Mouse (Mus musculus) cerebellum, postnatal 25 days (tissue): ENCODE measurements around the gene Pde1b.

Source experiments
- DNase-seq, 2 experiments: peaks; one replicate each; pipeline ENCODE4 v3.0.0; 2021; ENCODE audit warnings: mixed read lengths in 2 of 2

Gene Pde1b

GRCm38 (mm10) chr15:103511652-103512051 is 8.8 kb downstream of the Pde1b start:
- DNase-seq: no peak

- peak in 1 of 2 experiments; percentile 46 for DNase-seq
Observed at GRCm38 (mm10) chr15:103513621-103514031, 10.8 kb downstream of the Pde1b start.

GRCm38 (mm10) chr15:103514119-103514518 is 11.3 kb downstream of the Pde1b start:
- DNase-seq: peak; percentile 86 to 91

GRCm38 (mm10) chr15:103514914-103515313 is 12.1 kb downstream of the Pde1b start:
- DNase-seq: no peak

- peak; percentile 62 to 67 for DNase-seq
Observed at GRCm38 (mm10) chr15:103518600-103519385, 16.0 kb downstream of the Pde1b start.

- no peak for DNase-seq
Observed at GRCm38 (mm10) chr15:103519386-103520378, 16.8 kb downstream of the Pde1b start.

GRCm38 (mm10) chr15:103522458-103523099 is 19.7 kb downstream of the Pde1b start:
- peak; percentile 36 to 52 for DNase-seq

GRCm38 (mm10) chr15:103523156-103523555 is 20.3 kb downstream of the Pde1b start:
- no peak for DNase-seq

- peak; percentile 69 to 77 for DNase-seq
Observed at GRCm38 (mm10) chr15:103530372-103530771, 27.5 kb downstream of the Pde1b start.

- DNase-seq: no peak
Observed at GRCm38 (mm10) chr15:103534054-103534620, 31.3 kb downstream of the Pde1b start.

GRCm38 (mm10) chr15:103535030-103535429 is 32.2 kb downstream of the Pde1b start:
- DNase-seq: no peak

- no peak for DNase-seq
Observed at GRCm38 (mm10) chr15:103535786-103536185, 33.0 kb downstream of the Pde1b start.

- DNase-seq: no peak
Observed at GRCm38 (mm10) chr15:103536456-103536855, 33.6 kb downstream of the Pde1b start.

- peak; percentile 69 to 70 for DNase-seq
Observed at GRCm38 (mm10) chr15:103537011-103537821, 34.4 kb downstream of the Pde1b start.

- DNase-seq: peak; percentile 84 to 92
Observed at GRCm38 (mm10) chr15:103537822-103538213, 35.0 kb downstream of the Pde1b start, which contains the start of gene Ppp1r1a. TSS of gene Ppp1r1a (minus strand) at chr15:103538003.

GRCm38 (mm10) chr15:103539259-103539658 is 36.4 kb downstream of the Pde1b start:
- no peak for DNase-seq

GRCm38 (mm10) chr15:103540646-103541045 is 37.8 kb downstream of the Pde1b start:
- DNase-seq: no peak

- no peak for DNase-seq
Observed at GRCm38 (mm10) chr15:103542526-103542925, 39.7 kb downstream of the Pde1b start.

GRCm38 (mm10) chr15:103547983-103548382 is 45.1 kb downstream of the Pde1b start:
- DNase-seq: no peak

- no peak for DNase-seq
Observed at GRCm38 (mm10) chr15:103549475-103549874, 46.6 kb downstream of the Pde1b start.

- no peak for DNase-seq
Observed at GRCm38 (mm10) chr15:103551053-103551452, 48.2 kb downstream of the Pde1b start.
